Mouse (Mus musculus) naive thymus-derived CD4-positive, alpha-beta T cell, adult 5 months (primary cell): ENCODE measurements around the gene Nsmce1. TPM values are rescaled to one million over a fixed set of nuclear protein-coding genes. Genes with fewer than 3 reads are reported as not detected.

Source experiments
- polyA plus RNA-seq: library from polyadenylated mRNA; unstranded; fragments of 100-300 nt; shearing (Covaris generic); gene quantifications from one replicate; pipeline ENCODE4 v1.2.1, GENCODE M21; 2017

Gene Nsmce1
- polyA plus RNA-seq, result 146 TPM

GRCm38 (mm10) chr7:125490947-125491735 lies at the start of gene Nsmce1:
TSS of gene Nsmce1 (minus strand) at chr7:125491596.

GRCm38 (mm10) chr7:125444464-125445401 lies 46.7 kb downstream of the Nsmce1 start, which contains the start of gene Kdm8:
TSS of gene Kdm8 (plus strand) at chr7:125444676.

Other genes with a start within 250 kb of the Nsmce1 start
- gene Kdm8, start 46.9 kb downstream of the Nsmce1 start, polyA plus RNA-seq, result 4.1 TPM
- gene Il4ra, start 60.5 kb upstream of the Nsmce1 start, polyA plus RNA-seq, result 824 TPM
- gene Il21r, start 111.8 kb upstream of the Nsmce1 start, polyA plus RNA-seq, result 664 TPM
- 37.5 TPM for gene Gtf3c1, start 216.2 kb upstream of the Nsmce1 start, polyA plus RNA-seq
- 4.4 TPM for gene D430042O09Rik, start 216.3 kb upstream of the Nsmce1 start, polyA plus RNA-seq